Mouse (Mus musculus): ENCODE data around the gene Faap20.
"Not testable (repeated sequence)": the region's sequence is repeated elsewhere in the genome, so short reads cannot be mapped to it uniquely, and the experiment has no call there.

Faap20 gene

DNA sequence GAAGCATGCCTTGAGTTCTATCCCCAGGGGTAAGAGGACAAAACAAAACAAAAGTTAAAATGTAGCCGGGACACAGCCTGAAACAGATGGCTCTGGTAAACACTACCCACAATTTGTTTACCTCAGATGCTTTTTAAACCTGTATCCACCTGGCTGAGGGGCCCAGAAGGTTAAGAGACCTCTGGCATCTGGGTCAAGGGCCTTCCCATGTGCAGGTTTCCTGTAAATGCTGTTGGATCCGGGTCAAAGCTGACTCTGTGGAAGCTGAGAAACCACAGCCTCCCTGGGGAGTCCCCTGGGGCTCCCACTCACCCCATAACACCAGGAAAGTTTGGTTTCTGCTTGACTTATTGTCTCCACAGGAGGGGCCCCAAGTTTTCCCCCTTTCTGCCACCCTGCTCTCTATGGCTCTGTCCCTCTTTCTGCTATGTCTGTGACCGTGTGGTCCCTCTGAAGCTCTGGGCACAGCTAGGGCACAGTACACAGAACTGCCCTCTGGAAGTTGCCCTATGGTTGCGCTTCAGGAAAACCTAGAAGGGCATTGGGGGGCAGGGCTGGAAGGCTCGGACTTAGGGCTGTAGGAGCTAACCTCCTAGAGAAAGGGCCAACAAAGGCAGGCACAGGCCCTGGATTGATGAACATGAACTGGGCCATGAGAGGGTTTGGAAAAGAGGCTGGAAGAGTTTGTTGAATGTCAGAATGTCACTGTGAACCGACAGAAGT lies 3.7 kb upstream of the Faap20 start:
- DNase-seq (ENCODE audit: extremely low read depth, low read depth, low spot score): no peak

DNA sequence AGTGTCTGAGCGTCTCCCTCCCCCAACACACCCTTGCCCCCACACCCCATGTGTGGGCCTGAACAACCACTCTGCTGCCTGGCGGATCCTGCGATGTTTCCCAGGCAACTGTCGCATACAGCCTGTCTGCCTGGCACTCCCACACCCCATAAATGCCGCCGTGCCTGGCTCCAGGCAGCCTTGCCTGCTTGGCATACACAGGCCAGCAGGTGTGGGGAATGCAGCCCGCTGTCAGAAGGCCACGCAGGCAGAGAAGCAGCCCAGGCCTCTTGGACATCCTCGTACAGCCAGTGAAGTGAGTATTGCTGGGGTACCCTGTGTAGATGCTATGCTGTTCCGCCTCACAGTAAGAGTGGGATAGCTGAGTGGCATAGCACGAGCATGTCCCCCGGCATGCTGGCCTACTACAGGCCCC lies 2.9 kb upstream of the Faap20 start:
- DNase-seq (ENCODE audit: extremely low read depth, low read depth, low spot score): no peak

DNA sequence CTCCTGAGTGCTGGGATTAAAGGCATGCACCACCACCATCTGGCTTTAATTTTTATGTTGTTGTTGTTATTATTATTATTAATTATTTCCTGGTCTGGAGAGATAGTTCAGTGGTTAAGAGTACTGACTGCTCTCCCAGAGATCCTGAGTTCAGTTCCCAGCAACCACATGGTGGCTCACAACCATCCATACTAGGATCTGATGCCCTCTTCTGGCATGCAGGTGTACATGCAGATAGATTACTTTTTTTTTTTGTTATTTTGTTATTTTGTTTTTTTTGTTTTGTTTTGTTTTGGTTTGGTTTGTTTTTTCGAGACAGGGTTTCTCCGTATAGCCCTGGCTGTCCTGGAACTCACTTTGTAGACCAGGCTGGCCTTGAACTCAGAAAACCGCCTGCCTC lies 1.5 kb upstream of the Faap20 start:
- not testable (repeated sequence) for DNase-seq (ENCODE audit: extremely low read depth, low read depth, low spot score)

DNA sequence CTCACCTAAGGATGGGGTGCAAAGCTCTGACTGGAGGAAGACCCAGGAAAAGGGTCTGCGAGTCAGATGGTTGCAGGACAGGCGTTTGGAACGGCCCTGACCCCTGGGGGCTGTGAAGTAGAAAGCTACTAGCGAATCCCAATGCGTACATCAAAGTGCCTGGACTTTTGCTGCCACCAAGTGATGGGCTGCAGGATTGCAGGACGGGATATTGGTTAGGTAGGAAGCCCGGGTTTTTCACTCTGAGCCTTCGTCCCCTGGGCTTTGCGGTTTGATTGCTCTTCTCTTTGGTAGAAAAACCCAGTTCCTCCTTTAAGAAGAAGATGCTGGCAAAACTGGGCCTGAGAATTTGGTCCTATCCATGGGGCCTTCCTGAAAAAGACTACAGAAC lies 350 bp upstream of the Faap20 start:
- DNase-seq (ENCODE audit: extremely low read depth, low read depth, low spot score): no peak

DNA sequence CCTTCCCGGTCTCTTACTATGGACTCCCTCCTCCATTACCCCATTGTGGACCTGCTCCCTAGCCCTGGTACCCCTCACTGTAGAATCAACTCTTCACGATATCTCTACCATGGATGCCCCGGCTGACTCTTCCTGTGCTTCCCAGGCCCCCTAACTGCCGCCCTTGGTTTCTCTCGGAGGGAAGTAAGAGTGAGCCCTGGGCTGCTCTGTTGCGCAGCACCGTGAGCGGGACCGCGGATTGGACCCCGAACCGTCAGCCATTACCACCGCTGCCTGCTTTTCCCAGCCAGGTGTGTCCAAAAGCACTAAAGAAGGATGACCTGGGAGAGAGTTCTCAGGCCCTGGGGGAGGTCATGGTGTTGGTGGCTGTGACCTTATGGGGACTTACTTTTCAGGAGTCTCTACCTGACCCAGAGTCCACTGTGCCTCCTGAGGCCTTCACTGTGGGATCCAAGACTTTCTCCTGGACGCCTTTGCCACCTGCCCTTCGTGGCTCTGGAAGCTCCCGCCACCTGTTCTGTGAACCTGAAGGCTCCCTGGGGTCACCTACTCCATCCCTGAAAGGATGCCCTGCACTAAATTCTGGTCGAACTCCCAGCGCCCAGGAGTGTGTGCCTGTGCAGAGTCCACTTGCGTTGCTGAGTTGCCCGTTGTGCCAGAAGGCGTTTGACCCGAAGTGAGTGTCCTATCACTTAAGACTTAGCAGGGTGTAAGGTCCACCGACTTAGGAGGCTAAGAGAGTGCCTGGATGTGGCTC lies 937 bp downstream of the Faap20 start:
- no peak for DNase-seq (ENCODE audit: extremely low read depth, low read depth, low spot score)

DNA sequence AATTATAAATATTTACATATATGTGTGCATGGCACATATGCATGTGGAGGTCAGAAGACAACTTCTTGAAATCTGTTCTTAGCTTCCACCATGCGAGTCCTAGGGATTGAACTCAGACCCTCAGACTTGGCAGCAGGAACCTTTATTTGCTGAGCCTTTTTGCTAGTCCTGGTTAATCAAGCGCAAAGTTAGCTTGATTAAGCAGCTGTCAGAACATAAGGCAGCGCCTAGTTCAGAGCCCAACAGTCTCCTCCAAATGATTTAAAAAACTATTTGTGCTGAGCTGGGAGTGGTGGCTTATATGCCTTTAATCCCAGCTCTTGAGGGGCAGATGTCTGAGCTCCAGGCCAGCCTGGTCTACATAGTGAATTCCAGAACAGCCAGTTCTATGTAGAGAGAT lies 1.5 kb downstream of the Faap20 start:
- DNase-seq (ENCODE audit: extremely low read depth, low read depth, low spot score): no peak

DNA sequence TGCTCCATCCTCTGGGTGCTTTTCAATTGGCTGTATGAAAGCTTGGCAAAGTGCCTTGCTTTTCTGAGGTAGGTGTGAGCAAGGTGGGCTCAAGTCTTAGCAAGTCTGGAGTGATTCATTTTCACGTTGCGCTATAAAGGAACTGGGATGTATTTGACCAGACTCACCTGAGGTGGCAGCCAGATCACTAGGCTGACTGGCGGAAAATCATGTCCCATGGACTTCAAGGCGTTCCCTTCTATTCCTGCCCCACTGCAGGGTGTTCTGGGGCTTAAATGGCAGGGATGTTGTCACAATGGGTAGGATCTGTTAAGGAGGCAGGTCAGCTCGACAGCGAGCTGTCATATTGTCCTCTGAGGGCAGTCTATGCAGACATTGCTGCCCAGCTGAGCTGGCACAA lies 2.7 kb downstream of the Faap20 start:
- DNase-seq (ENCODE audit: extremely low read depth, low read depth, low spot score): no peak

DNA sequence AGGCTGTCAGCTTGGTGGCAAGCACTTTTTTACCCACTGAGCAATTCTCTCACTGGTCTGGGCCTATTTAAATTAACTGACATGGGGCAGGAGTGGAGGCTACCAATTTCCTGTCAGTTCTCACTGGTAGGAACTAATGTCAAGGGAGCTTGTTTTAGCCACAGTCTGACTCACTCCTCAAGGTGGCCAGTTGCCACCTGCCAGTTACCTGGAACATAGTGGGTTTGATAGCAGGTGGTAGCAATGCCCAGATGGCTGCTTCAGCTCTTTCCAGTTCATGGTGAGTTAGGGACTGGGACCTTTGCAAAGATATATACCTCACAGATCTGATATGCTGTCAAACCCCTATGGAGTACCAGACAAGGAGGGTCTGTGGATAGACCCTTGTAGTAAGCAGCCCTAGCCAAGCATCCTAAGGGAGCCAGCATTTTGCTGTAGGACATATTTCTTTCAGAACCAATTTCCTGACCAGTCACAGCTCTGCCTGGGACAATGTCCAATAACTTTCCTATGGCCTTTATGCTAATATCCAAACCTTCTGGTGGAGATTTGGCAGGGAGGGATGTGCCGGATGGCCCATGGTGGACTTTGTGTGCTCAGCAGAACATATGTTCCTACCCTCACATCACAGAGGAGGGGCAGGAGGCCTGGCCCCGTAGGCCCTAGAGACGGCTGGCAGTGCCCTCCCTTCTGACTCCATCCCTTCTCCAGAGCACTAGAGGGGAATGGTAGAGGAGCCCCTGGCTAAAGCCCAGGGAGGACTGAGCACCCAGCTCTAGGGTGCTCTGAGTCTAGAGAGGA lies 15.1 kb downstream of the Faap20 start:
- DNase-seq (ENCODE audit: extremely low read depth, low read depth, low spot score): no peak

DNA sequence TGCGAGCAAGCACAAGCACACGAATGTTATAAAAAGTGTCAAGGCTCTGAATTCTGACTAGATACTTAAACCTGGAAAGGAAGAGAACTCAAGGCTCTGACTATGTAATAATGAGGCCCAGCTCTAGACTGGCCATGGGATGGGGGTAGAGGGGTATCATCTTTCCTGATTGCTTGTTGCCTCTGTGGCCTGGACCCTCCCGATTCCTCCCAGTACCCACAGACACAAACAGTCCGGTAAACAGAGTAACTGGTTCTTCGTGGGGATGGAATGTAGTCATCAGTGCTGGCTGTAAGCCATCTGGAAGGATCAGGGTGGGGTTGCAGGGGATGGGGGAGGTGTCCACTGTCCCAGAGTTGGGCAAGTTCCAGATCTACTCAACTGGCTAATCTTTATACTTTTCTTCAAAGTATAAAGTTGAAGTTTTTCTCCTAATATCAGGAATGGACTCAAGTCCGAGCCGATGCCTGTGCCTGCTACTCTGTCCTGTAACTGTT lies 17.5 kb downstream of the Faap20 start:
- DNase-seq (ENCODE audit: extremely low read depth, low read depth, low spot score): no peak

DNA sequence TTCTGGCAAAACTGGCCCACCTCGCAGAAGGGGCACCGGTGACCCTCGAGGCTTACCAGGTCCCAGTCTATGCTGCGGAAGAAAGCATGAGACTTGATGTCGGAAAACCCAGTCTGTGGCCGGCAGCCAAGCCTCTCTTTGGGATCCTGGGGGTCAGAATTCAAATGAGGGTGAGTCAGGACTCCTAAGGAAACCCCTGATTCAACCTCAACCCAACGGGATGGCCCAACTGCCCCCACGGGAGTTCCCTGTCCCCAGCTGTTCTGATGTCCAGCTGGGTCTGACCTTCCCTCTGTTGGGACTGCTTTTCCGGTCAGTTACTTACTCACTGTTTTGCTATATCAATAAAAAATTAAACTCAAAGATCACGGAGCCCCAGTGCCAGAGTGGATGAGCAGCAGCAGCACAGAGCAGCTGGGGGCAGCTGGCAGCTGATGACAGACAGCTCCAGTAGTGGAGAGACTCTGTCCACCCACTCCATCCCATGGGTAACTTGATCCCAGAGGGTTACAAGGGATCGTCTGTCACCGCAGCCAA lies 18.1 kb downstream of the Faap20 start:
- DNase-seq (ENCODE audit: extremely low read depth, low read depth, low spot score): no peak

DNA sequence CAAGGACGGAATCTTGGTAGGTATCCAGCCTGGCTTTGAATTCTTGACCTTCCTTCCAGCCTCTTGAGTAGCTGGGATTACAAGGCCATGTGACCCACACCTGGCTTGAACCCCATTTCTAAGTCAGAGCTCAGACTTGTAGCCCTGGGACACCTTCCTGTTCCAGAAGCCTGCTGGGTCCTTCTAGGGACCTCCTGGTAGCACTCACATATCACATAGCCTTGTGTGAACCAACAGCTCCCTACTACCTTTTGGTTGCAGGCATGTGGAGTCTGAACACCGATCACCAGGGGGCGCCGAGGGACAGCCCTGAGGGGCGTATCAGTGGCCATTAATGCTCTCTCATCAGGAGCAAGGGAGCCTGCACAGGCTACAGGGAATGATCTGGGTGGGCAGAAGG lies 18.8 kb downstream of the Faap20 start:
- DNase-seq (ENCODE audit: extremely low read depth, low read depth, low spot score): no peak

DNA sequence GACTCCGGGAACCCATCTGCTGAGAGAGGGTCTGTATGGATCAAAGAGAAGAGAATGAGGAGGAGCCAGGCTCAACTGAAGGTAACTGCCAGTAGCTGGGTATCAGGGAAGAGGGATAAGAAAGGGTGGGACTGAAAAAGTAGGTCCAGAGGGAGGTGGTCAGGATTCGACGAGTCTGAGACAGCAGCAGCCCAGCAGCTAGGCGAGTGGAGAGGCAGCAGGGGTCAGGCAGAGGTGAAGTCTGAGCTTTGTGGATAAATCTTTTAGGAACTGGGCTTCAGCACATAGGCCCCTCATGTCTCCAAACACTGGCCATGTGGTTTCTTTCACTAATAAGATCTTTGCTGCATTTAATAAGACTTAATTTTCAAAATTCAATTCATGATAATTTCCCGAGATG lies 24.8 kb downstream of the Faap20 start:
- no peak for DNase-seq (ENCODE audit: extremely low read depth, low read depth, low spot score)

DNA sequence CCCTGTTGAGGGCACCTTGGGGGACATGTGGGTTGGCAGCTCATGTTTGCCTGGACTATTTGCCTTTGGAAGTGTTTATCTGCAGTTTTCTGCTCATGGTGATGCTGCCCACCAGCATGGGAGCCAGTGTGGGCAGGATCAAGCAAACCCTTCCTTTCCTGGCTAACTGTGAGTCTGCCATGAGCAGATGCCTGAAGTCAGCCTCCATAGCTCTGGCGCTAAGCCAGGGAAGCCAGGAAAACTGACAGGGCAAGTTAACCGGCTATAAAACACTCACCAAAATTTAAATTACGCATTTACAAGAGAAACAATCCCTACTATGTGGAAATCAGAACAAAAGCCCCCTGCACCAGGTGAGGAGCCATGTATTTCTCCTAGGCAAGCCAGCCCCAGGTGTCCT lies 25.2 kb downstream of the Faap20 start:
- DNase-seq (ENCODE audit: extremely low read depth, low read depth, low spot score): no peak

DNA sequence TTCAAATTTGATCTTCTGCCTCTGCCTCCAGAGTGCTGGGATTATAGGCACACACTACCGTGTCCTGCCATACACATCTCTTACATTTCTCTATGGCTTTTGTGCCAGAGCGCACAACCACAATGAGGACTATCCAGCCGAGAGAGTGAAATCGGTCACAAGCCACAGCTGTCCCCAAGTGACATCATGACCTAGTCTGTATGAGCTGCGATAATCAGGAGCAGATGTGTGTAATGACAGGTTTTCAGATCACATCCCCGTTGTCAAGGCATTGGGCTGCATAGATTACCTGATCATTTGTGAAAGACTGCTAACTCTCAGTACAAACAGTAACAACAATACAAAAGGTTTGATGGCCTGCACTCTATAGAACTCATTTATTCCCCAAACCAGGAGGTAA lies 28.4 kb downstream of the Faap20 start:
- DNase-seq (ENCODE audit: extremely low read depth, low read depth, low spot score): no peak

DNA sequence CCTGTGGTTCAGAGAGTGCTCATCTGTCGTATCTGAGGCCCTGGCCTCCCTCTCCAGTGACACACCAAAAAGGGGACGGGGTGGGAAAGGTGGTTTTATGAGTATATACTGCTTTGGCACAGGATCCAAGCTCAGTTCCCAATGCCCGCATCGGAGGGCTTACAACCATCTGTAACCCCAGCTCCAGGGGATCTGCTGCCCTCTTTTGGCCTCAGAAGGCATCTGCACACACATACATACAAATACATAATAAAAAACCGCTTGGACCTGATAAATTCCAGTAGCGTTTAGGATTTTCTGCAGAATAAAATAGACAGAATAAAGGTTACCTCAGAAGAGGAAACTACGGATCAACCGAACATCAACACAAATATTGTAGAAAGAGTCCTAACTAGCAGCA lies 29.5 kb downstream of the Faap20 start:
- no peak for DNase-seq (ENCODE audit: extremely low read depth, low read depth, low spot score)

DNA sequence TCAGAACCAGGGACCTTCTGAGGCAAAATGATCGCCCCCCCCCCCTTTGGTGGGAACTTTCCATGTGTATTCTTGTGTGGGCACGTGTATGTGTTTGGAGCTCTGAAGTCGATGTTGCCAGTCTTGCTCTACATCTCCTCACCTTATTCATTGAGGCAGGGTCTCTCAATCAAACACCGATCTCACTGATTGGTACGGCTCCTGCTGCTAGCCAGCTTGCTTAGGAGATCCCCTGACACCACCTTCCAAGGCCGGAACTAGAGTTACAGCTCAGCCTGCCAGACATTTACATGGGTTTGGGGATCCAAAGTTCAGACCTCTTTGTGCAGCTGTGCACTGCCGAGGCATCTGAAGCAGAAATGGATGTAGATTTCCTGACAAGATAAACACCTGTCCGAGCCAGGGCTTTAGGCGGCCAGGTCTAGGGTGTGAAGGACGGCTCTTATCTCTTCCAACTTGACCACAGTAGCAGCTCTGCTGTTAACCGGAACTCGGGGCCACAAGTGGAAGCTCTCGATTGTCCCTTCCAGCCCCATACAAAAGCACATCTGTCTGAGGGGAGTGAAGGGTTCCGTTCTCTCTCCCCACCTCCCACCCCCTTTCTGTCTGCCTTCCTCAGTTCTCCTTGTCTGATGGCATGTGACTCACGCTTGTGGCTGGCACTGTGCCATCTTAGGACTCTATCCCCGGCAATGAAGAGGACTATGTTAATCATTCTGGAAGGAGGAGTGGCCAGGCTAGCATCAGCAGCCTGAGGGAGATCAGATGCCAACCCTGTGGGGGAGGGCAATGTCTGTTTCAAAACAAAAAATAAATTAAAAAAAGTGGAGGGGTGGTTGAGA lies 30.5 kb downstream of the Faap20 start:
- DNase-seq (ENCODE audit: extremely low read depth, low read depth, low spot score): no peak

DNA sequence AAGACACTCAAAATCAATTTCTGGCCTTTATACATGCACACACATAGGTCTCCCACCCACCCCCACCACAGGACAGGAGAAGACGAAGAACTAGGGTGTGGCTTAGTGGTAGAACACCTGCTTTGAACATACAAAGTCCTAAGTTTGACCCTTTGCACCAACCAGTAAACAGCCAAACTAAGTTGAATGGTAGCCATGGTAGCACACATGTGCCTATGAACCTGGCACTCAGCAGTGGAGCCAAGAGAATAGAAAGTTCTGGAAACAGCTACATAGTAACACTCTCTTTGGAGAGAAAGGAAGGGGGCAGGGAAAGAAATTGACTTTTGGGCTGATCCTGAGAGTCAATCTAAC lies 31.1 kb downstream of the Faap20 start:
- DNase-seq (ENCODE audit: extremely low read depth, low read depth, low spot score): no peak

DNA sequence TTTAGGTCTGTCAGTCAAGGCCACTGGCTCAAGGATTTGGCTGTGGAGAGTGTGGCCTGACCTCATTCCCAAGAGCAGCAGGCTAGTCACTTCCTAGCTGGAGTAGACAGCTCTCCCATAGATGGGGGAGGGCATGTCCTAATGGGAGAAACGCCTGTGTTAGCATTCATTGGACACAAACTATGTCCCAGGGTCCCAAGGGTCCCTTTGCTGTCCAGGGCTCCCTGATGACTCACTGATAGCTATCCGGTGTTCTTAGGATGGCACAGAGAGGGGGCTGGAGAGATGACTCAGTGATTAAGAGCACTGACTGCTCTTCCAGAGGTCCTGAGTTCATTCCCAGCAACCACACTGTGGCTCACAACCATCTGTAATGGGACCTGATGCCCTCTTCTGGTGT lies 31.6 kb downstream of the Faap20 start:
- DNase-seq (ENCODE audit: extremely low read depth, low read depth, low spot score): no peak

DNA sequence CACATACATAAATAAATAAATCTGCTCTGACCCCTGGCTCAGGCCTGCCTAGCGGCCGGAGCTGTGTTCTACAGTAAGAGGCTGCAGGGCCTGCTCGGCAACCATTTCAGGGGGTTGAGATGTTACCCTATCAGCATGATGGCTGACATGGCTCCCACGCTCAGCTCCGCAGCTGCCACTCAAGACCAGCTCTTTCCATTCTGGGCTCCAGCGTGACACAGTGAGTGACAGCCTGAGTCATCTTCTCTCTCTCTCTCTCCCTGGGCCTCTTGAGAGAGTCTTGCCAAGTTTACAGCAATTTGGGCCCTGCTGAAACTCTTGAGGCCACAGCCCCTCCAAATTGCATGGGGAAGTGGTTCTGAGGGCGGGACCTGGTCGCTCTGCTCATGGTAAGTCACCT lies 32.0 kb downstream of the Faap20 start:
- DNase-seq (ENCODE audit: extremely low read depth, low read depth, low spot score): no peak

DNA sequence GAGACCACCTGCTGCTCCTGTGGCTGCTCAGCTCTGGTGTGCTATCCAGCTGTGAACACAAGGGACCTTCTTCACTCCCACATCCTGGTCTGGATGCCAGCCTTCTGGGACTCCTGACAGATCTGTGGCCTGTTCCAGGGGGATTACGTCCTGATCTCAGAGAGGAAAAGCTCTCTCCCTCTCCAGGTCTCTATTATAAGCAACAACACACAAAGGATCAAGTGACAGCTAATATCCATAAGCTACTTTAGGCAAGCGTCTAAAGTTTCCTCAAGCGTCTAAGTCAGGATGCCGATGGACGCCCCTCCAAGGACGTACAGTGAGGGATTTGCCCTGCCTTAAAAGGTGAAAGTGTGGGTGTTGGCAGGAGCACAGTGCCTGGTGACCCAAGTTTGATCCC lies 32.6 kb downstream of the Faap20 start:
- no peak for DNase-seq (ENCODE audit: extremely low read depth, low read depth, low spot score)
